Mouse (Mus musculus) T-helper 17 cell (primary cell): ENCODE measurements around the gene Prkra.

Experiments
- in situ Hi-C, 2 experiments: fragments of 300-600 bp; cut with MboI, MseI; formaldehyde crosslinking; loops; 1 replicate in 1 of 2; 2 replicates in 1 of 2; pipeline ENCODE4 v1.15.1; 2025; ENCODE audit warnings: high pct_unique_total_duplicates in 2 of 2

Prkra gene

DNA sequence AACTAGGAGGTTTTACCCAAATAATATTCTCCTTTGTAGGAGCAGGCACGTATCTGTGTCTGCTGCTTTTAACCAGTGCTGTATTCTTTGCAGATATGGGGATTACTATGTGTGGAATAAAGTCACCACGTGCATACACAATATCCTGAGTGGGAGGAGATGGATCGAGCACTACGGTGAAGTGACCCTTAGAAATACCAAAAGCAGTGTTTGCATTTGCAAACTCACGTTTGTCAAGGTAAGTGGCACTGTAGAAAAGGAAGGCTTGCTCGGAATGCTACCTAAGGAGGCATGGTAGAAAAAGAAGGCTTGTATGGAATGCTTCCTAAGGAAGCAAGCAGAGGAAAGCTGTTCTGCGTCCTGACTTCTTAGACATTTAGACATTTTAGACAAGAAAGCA lies 57.6 kb downstream of the Prkra start:
- in situ Hi-C loops = loop anchor here in 1 of 2 experiments (10.0 kb wide), 1 partner anchor 295 kb away; no protein-coding TSS in a partner anchor

GRCm38 (mm10) chr2:76586906-76587305 lies 60.9 kb downstream of the Prkra start:
- in situ Hi-C loops = no loop called here

- in situ Hi-C loops = no loop called here
Observed at GRCm38 (mm10) chr2:76585090-76585489, 62.7 kb downstream of the Prkra start.
